9 mouse cellular contexts compared by ENCODE assay signal in genomic region chr17:86753130-86753821, GRCm38 (mm10). TPM values are rescaled to one million over a fixed set of nuclear protein-coding genes. Genes with fewer than 3 reads are reported as not detected.
DNase-seq lines count a peak whose midpoint lies in the region; ATAC-seq and TF ChIP-seq lines count a peak whose summit lies in the region.
"Had no signal": no experiment of that assay in that cellular context is flagged by ENCODE, and none has a peak within 500 bp of the region (broad histone marks: within the 10 kb centered on the region; RNA-seq: fewer than 3 reads in every experiment).

Epas1 (plus strand) TSS chr17:86753700.

- under 1% methylated on average over 59 of the region's 60 CpGs for WGBS in forebrain, embryonic 13.5 days
- WGBS in heart, embryonic 16.5 days, result under 1% methylated on average over 53 of the region's 60 CpGs
- WGBS in liver, embryonic 14.5 days (ENCODE audit: insufficient replicate concordance), result under 1% methylated on average over 56 of the region's 60 CpGs

- ATAC-seq in forebrain, embryonic 13.5 days, result peak; percentile 86
- peak; percentile 96 for ATAC-seq in heart, embryonic 16.5 days (replicated peaks; ENCODE audit: extremely low read depth, insufficient read depth, low FRiP score)
- peak; percentile 91 for ATAC-seq in liver, embryonic 14.5 days (ENCODE audit: insufficient read depth)

- TF ChIP-seq CTCF in liver, embryonic 14.5 days (IDR thresholded peaks at IDR 0.05; ENCODE audit: low read depth), result no peak

- DNase-seq in CD4-positive, CD25-positive, alpha-beta regulatory T cell, adult 2 months (ENCODE audit: low read depth, low spot score), result peak; percentile 80
- DNase-seq in kidney, postnatal 14 days, result peak; percentile 95
- peak in 2 of 3 experiments; percentile 27 to 36 for DNase-seq in liver, embryonic 14.5 days (ENCODE audit: low read depth in 3 of 3, low spot score in 3 of 3)
- peak; percentile 42 to 55 for DNase-seq in natural killer cell, adult 2 months (ENCODE audit: low spot score in 2 of 2)
- peak; percentile 69 for DNase-seq in splenic B cell, adult 2 months (ENCODE audit: low read depth, low spot score)

- H3K9ac ChIP-seq in forebrain, embryonic 13.5 days, result peak within 1 kb of the TSS; percentile 57
- H3K9ac ChIP-seq in heart, embryonic 16.5 days (ENCODE audit: low read length), result peak within 1 kb of the TSS; percentile 78
- H3K9ac ChIP-seq in liver, embryonic 14.5 days (replicated peaks), result no peak within 1 kb of the TSS

- H3K4me1 ChIP-seq in brown adipose tissue, adult 24 weeks (ENCODE audit: control insufficient read depth, insufficient read depth, insufficient read length, low read length), result peaks cover 13% of the 10 kb centered on the region
- H3K4me1 ChIP-seq in forebrain, embryonic 13.5 days, result peaks cover 29% of the 10 kb centered on the region
- H3K4me1 ChIP-seq in heart, embryonic 16.5 days (ENCODE audit: control insufficient read depth, insufficient read depth, low read length), result peaks cover 11% of the 10 kb centered on the region
- peaks cover 0 to 4% of the 10 kb centered on the region in 2 experiments; a peak in 1 of 4 replicates for H3K4me1 ChIP-seq in liver, embryonic 14.5 days (replicated peaks; ENCODE audit: control insufficient read depth in 2 of 2, insufficient read depth in 2 of 2, low read length in 1 of 2)

- H3K4me2 ChIP-seq in forebrain, embryonic 13.5 days, result peak within 1 kb of the TSS; percentile 85
- peak within 1 kb of the TSS; percentile 99 for H3K4me2 ChIP-seq in heart, embryonic 16.5 days (ENCODE audit: low read depth, low read length)
- H3K4me2 ChIP-seq in liver, embryonic 14.5 days (ENCODE audit: low read depth), result peak within 1 kb of the TSS; percentile 57

- peak within 1 kb of the TSS; percentile 99 for H3K27ac ChIP-seq in brown adipose tissue, adult 24 weeks (replicated peaks; ENCODE audit: low read depth, low read length)
- H3K27ac ChIP-seq in forebrain, embryonic 13.5 days, result no peak within 1 kb of the TSS
- peak within 1 kb of the TSS; percentile 83 for H3K27ac ChIP-seq in heart, embryonic 16.5 days (ENCODE audit: low read length)
- H3K27ac ChIP-seq in liver, embryonic 14.5 days, result no peak within 1 kb of the TSS

- no peaks in the 10 kb centered on the region for H3K36me3 ChIP-seq in forebrain, embryonic 13.5 days (ENCODE audit: poor library complexity, severe bottlenecking)
- no peaks in the 10 kb centered on the region for H3K36me3 ChIP-seq in heart, embryonic 16.5 days (ENCODE audit: control insufficient read depth, insufficient read depth)
- no peaks in the 10 kb centered on the region for H3K36me3 ChIP-seq in liver, embryonic 14.5 days (replicated peaks; ENCODE audit: control insufficient read depth, insufficient read depth, low read depth)
- H3K36me3 ChIP-seq in splenic B cell, adult 2 months (ENCODE audit: control insufficient read depth, insufficient read depth, low read length, poor library complexity, severe bottlenecking), result no peaks in the 10 kb centered on the region
- H3K36me3 ChIP-seq: G1E had no signal

- TF ChIP-seq EP300 in liver, embryonic 14.5 days (IDR thresholded peaks at IDR 0.05; ENCODE audit: low read depth), result no peak

- H3K4me3 ChIP-seq in brown adipose tissue, adult 24 weeks (ENCODE audit: insufficient read depth, low read depth, low read length), result peak within 1 kb of the TSS; percentile 84
- H3K4me3 ChIP-seq in forebrain, embryonic 13.5 days, result peak within 1 kb of the TSS; percentile 48
- H3K4me3 ChIP-seq in heart, embryonic 16.5 days (ENCODE audit: low read length), result peak within 1 kb of the TSS; percentile 79
- H3K4me3 ChIP-seq in liver, embryonic 14.5 days (ENCODE audit: insufficient read depth in 1 of 2, low read depth in 2 of 2, low read length in 2 of 2), result peak within 1 kb of the TSS; percentile 52 to 66

- H3K9me3 ChIP-seq in forebrain, embryonic 13.5 days (replicated peaks), result no peaks in the 10 kb centered on the region
- no peaks in the 10 kb centered on the region for H3K9me3 ChIP-seq in heart, embryonic 16.5 days (replicated peaks; ENCODE audit: control insufficient read depth, low read length)
- no peaks in the 10 kb centered on the region for H3K9me3 ChIP-seq in liver, embryonic 14.5 days (ENCODE audit: control insufficient read depth, low read length)

- peaks cover 72% of the 10 kb centered on the region for H3K27me3 ChIP-seq in forebrain, embryonic 13.5 days
- H3K27me3 ChIP-seq in heart, embryonic 16.5 days (ENCODE audit: control insufficient read depth, insufficient read depth, low read length), result peaks cover 14% of the 10 kb centered on the region
- H3K27me3 ChIP-seq in liver, embryonic 14.5 days (ENCODE audit: control insufficient read depth, insufficient read depth, low read length), result peaks cover 47% of the 10 kb centered on the region
- no peaks in the 10 kb centered on the region; the same call in 1 of the 2 replicates for H3K27me3 ChIP-seq in splenic B cell, adult 2 months (ENCODE audit: control insufficient read depth, insufficient read depth, low read length, poor library complexity, severe bottlenecking)

RNA-seq across cellular contexts. Expression of gene Epas1, which starts in this region (rescaled TPM):
- polyA plus RNA-seq in brown adipose tissue, adult 24 weeks (2012; ENCODE audit: insufficient read depth, insufficient read length, missing spikeins), result 196 and 238 TPM in 2 replicates
- 3.2 and 3.5 TPM in 2 replicates for polyA plus RNA-seq in forebrain, embryonic 13.5 days (2015; fragmentation: Nextera tagmentation; extraction: Ambion mirVana)
- polyA plus RNA-seq in heart, embryonic 16.5 days (2015; fragmentation: Nextera tagmentation; extraction: Ambion mirVana), result 7.9 and 8.2 TPM in 2 replicates
- polyA plus RNA-seq in liver, embryonic 14.5 days (2012; rRNA removed), result 3.0 TPM in 2 replicates
- polyA plus RNA-seq in liver, embryonic 14.5 days (2014; fragmentation: Nextera tagmentation; extraction: Ambion mirVana), result 3.4 and 5.0 TPM in 2 replicates
- polyA plus RNA-seq: G1E had no signal

Comparison
In these comparisons a context has a peak if more than half of its experiments do, and no peak if none do; other contexts are left out.
1. RNA of gene Epas1 (polyA plus RNA-seq): 196 to 238 TPM in brown adipose tissue, adult 24 weeks; 7.9 to 8.2 TPM in heart, embryonic 16.5 days, 3.2 to 3.5 TPM in forebrain, embryonic 13.5 days and 3.0 to 5.0 TPM in liver, embryonic 14.5 days; every median in the first group is over 10 times any median in the second.
2. DNase-seq: peak in every context shown above with its lines; median percentile 95 in kidney, postnatal 14 days; 80 in CD4-positive, CD25-positive, alpha-beta regulatory T cell, adult 2 months; 69 in splenic B cell, adult 2 months; 48 in natural killer cell, adult 2 months; 32 in liver, embryonic 14.5 days.
3. H3K27ac ChIP-seq: peak in brown adipose tissue, adult 24 weeks (single experiment) and heart, embryonic 16.5 days (single experiment); none in forebrain, embryonic 13.5 days (single experiment) and liver, embryonic 14.5 days (single experiment).
4. Peak in every context shown above with its lines, with median percentiles within 50 percentile points of each other: H3K4me3 ChIP-seq, ATAC-seq and H3K4me2 ChIP-seq.